Comparison of ENCODE assay signal across 18 mouse cellular contexts in genomic region chr14:105070258-105071009, GRCm38 (mm10).
DNase-seq lines count a peak whose midpoint lies in the region; ATAC-seq lines count a peak whose summit lies in the region.
"Had no signal": no experiment of that assay in that cellular context is flagged by ENCODE, and none has a peak within 500 bp of the region (broad histone marks: within the 10 kb centered on the region; RNA-seq: fewer than 3 reads in every experiment).

No protein-coding gene starts in this region.

- WGBS in forebrain, embryonic 13.5 days = 31% methylated on average over 11 of the region's 11 CpGs
- 61% methylated on average over 11 of the region's 11 CpGs for WGBS in forebrain, embryonic 10.5 days
- WGBS in hindbrain, embryonic 16.5 days = 62% methylated on average over 11 of the region's 11 CpGs
- WGBS in hindbrain, embryonic 12.5 days = 75% methylated on average over 11 of the region's 11 CpGs
- WGBS in neural tube, embryonic 13.5 days = 27% methylated on average over 11 of the region's 11 CpGs

- no peaks in the 10 kb centered on the region for H3K27me3 ChIP-seq in forebrain, embryonic 13.5 days
- no peaks in the 10 kb centered on the region for H3K27me3 ChIP-seq in forebrain, embryonic 10.5 days (ENCODE audit: poor library complexity, severe bottlenecking)
- no peaks in the 10 kb centered on the region for H3K27me3 ChIP-seq in hindbrain, embryonic 16.5 days (replicated peaks; ENCODE audit: control insufficient read depth, insufficient read depth, low read length)
- no peaks in the 10 kb centered on the region for H3K27me3 ChIP-seq in hindbrain, embryonic 12.5 days
- no peaks in the 10 kb centered on the region for H3K27me3 ChIP-seq in neural tube, embryonic 13.5 days
- H3K27me3 ChIP-seq: heart, embryonic 12.5 days; intestine, embryonic 15.5 days had no signal

- H3K36me3 ChIP-seq in forebrain, embryonic 13.5 days (ENCODE audit: poor library complexity, severe bottlenecking) = no peaks in the 10 kb centered on the region
- H3K36me3 ChIP-seq in forebrain, embryonic 10.5 days (replicated peaks) = no peaks in the 10 kb centered on the region
- no peaks in the 10 kb centered on the region for H3K36me3 ChIP-seq in hindbrain, embryonic 16.5 days (ENCODE audit: control insufficient read depth, insufficient read depth, low read length)
- H3K36me3 ChIP-seq in hindbrain, embryonic 12.5 days = no peaks in the 10 kb centered on the region
- H3K36me3 ChIP-seq in neural tube, embryonic 13.5 days = no peaks in the 10 kb centered on the region
- H3K36me3 ChIP-seq: embryonic facial prominence, embryonic 10.5 days; heart, embryonic 12.5 days; intestine, embryonic 15.5 days had no signal

- no peak for DNase-seq in forebrain, embryonic 10.5 days (ENCODE audit: extremely low spot score, low spot score)
- DNase-seq in neural tube, embryonic 10.5 days (ENCODE audit: extremely low spot score, low spot score) = no peak
- peak; percentile 18 for DNase-seq in retina, postnatal 1 day
- no peak for DNase-seq in right cerebral cortex, adult 18-20 months
- DNase-seq: adrenal gland, adult 2 months; adrenal gland, postnatal 25 days; cerebellum, adult 2 months; cerebellum, postnatal 10 days; gastrocnemius, adult 2 months; gastrocnemius, postnatal 25 days had no signal

- H3K9ac ChIP-seq in forebrain, embryonic 13.5 days = no peak overlapping the region
- H3K9ac ChIP-seq in hindbrain, embryonic 16.5 days (ENCODE audit: low read depth, low read length) = no peak overlapping the region
- H3K9ac ChIP-seq in hindbrain, embryonic 12.5 days = no peak overlapping the region
- no peak overlapping the region for H3K9ac ChIP-seq in neural tube, embryonic 13.5 days
- H3K9ac ChIP-seq: heart, embryonic 12.5 days; intestine, embryonic 15.5 days had no signal

- peaks cover 8% of the 10 kb centered on the region for H3K4me1 ChIP-seq in forebrain, embryonic 13.5 days
- peaks cover 8% of the 10 kb centered on the region for H3K4me1 ChIP-seq in forebrain, embryonic 10.5 days
- no peaks in the 10 kb centered on the region for H3K4me1 ChIP-seq in hindbrain, embryonic 16.5 days (ENCODE audit: control insufficient read depth, insufficient read depth, low read depth, low read length)
- no peaks in the 10 kb centered on the region for H3K4me1 ChIP-seq in hindbrain, embryonic 12.5 days
- peaks cover 9% of the 10 kb centered on the region; the same call in 1 of the 2 replicates for H3K4me1 ChIP-seq in neural tube, embryonic 13.5 days (replicated peaks)
- H3K4me1 ChIP-seq: heart, embryonic 12.5 days; intestine, embryonic 15.5 days had no signal

- H3K27ac ChIP-seq in forebrain, embryonic 13.5 days = no peak overlapping the region
- no peak overlapping the region for H3K27ac ChIP-seq in forebrain, embryonic 10.5 days
- no peak overlapping the region for H3K27ac ChIP-seq in hindbrain, embryonic 16.5 days (ENCODE audit: low read depth, low read length)
- no peak overlapping the region for H3K27ac ChIP-seq in hindbrain, embryonic 12.5 days
- H3K27ac ChIP-seq in neural tube, embryonic 13.5 days (replicated peaks) = no peak overlapping the region
- H3K27ac ChIP-seq: embryonic facial prominence, embryonic 10.5 days; gastrocnemius, adult 2 months; intestine, embryonic 15.5 days had no signal

- H3K4me3 ChIP-seq in forebrain, embryonic 13.5 days = no peak overlapping the region
- H3K4me3 ChIP-seq in forebrain, embryonic 10.5 days = no peak overlapping the region
- no peak overlapping the region for H3K4me3 ChIP-seq in hindbrain, embryonic 16.5 days (ENCODE audit: low read length)
- no peak overlapping the region for H3K4me3 ChIP-seq in hindbrain, embryonic 12.5 days
- H3K4me3 ChIP-seq in neural tube, embryonic 13.5 days = no peak overlapping the region
- H3K4me3 ChIP-seq: embryonic facial prominence, embryonic 10.5 days; erythroblast, embryonic 14.5 days; gastrocnemius, adult 2 months; heart, embryonic 12.5 days; intestine, embryonic 15.5 days had no signal

- peak overlapping the region; percentile 20; the same call in 1 of the 2 replicates for H3K4me2 ChIP-seq in forebrain, embryonic 13.5 days
- H3K4me2 ChIP-seq in hindbrain, embryonic 16.5 days (ENCODE audit: low read length) = no peak overlapping the region
- no peak overlapping the region for H3K4me2 ChIP-seq in hindbrain, embryonic 12.5 days (replicated peaks)
- H3K4me2 ChIP-seq in neural tube, embryonic 13.5 days = no peak overlapping the region
- H3K4me2 ChIP-seq: heart, embryonic 12.5 days; intestine, embryonic 15.5 days had no signal

- peak; percentile 38; the same call in 1 of the 2 replicates for ATAC-seq in forebrain, embryonic 13.5 days
- ATAC-seq in hindbrain, embryonic 16.5 days = peak; percentile 40
- ATAC-seq in hindbrain, embryonic 12.5 days (ENCODE audit: low FRiP score) = no peak
- peak; percentile 67 for ATAC-seq in neural tube, embryonic 13.5 days (ENCODE audit: low read depth)
- ATAC-seq: intestine, embryonic 15.5 days had no signal

- H3K9me3 ChIP-seq in forebrain, embryonic 13.5 days (replicated peaks) = no peaks in the 10 kb centered on the region
- no peaks in the 10 kb centered on the region for H3K9me3 ChIP-seq in forebrain, embryonic 10.5 days
- H3K9me3 ChIP-seq in hindbrain, embryonic 16.5 days (ENCODE audit: control insufficient read depth, low read length) = no peaks in the 10 kb centered on the region
- no peaks in the 10 kb centered on the region for H3K9me3 ChIP-seq in hindbrain, embryonic 12.5 days (replicated peaks)
- no peaks in the 10 kb centered on the region for H3K9me3 ChIP-seq in neural tube, embryonic 13.5 days
- H3K9me3 ChIP-seq: embryonic facial prominence, embryonic 10.5 days; heart, embryonic 12.5 days; intestine, embryonic 15.5 days had no signal
